Mouse (Mus musculus) ES-E14 (cell line): ENCODE data around the gene Sema3b.

Experiments used
- CHD2 ChIP-seq: IDR thresholded peaks from 2 replicates; pipeline ENCODE4 v1.6.1; 2014; ENCODE audit warnings: mild to moderate bottlenecking, low read depth, low read length, inconsistent platforms
- HCFC1 ChIP-seq: IDR thresholded peaks from 2 replicates; pipeline ENCODE4 v1.6.1; 2012; ENCODE audit warnings: low read length, inconsistent platforms, borderline replicate concordance; ENCODE audit not compliant: insufficient read depth
- MAFK ChIP-seq: IDR thresholded peaks from 2 replicates; pipeline ENCODE4 v1.6.1; 2014; ENCODE audit warnings: mild to moderate bottlenecking, low read depth, low read length, inconsistent platforms; ENCODE audit not compliant: insufficient read depth
- ZC3H11A ChIP-seq: IDR thresholded peaks from 2 replicates; pipeline ENCODE4 v1.6.1; 2012; ENCODE audit warnings: low read depth, mild to moderate bottlenecking, inconsistent platforms, low read length, borderline replicate concordance
- ZNF384 ChIP-seq: IDR thresholded peaks from 2 replicates; pipeline ENCODE4 v1.6.1; 2012; ENCODE audit warnings: low read depth, low read length, inconsistent platforms

- no peak for TF ChIP-seq ZC3H11A
- TF ChIP-seq HCFC1 = no peak
- TF ChIP-seq ZNF384 = no peak
- no peak for TF ChIP-seq CHD2
- TF ChIP-seq MAFK = no peak
Observed at GRCm38 (mm10) chr9:107612945-107613569, 4.0 kb upstream of the Sema3b start.
